Mouse (Mus musculus) heart, postnatal 10 days (tissue): ENCODE results near the gene Tmem256. TPM values are rescaled to one million over a fixed set of nuclear protein-coding genes. Genes with fewer than 3 reads are reported as not detected.

Experiments
- DNase-seq, 2 experiments: peaks; one replicate each; pipeline ENCODE4 v3.0.0; 2021
- intact Hi-C: fragments of 180-260 bp; cut with DNase I; formaldehyde crosslinking; loops from one replicate; pipeline ENCODE4 v1.15.1; 2025
- microRNA-seq, 2 experiments: library from miRNA; unstranded; fragments of <30 nt; microRNA quantifications; one replicate each; pipeline ENCODE4 v1.2.0; 2022
- total RNA-seq, 2 experiments: library from RNA; stranded (reverse); gene quantifications; 2 replicates each; pipeline ENCODE4 v1.2.3; 2021

Gene Tmem256
- total RNA-seq, 2 experiments from 2014 or later, result 130 to 151 TPM

DNA sequence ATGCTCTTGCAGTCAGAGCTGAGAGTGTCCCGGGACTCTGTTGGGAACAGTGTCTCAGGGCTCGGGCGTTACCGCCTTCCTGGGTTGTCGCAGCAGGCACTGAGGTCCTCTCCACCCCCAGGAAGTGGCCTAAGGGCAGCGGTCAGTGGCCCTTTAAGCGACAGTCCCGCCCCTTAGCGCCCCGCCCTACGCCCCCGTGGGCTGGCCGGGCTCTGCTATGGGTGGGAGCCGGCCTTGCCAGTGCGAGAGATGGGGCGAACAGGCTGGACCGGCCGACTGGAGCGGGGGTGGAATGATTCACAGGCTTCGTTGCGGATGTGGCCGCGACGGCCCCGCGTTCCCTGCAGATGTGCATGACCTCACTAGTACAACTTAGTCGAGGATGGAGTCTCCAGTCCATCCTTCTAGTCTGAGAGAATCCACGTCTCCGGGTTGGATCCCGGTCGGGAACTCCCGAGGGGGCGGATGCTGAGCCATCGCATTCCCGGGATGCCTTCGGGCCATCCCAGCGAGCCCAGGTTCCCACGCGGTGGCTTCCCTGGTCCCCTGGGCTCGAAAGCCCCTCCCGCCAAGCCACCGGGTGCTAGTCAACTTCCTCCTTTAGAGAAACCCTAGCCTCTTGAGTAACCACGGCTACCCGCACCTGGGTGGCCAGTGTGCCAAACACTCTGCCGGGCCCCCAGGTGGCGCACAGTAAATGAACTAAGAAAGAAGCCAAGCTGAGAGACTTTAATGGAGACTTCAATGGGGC, 42.7 kb downstream of the Tmem256 start, which contains the start of gene Kctd11:
TSS of gene Kctd11 (minus strand) at position 554 of the 751 bp plus-strand sequence.
- intact Hi-C loops, result loop anchor here (1.0 to 2.0 kb wide), 2 partner anchors 38 to 68 kb away; no protein-coding TSS in a partner anchor
- DNase-seq, result peak; percentile 92 to 94

DNA sequence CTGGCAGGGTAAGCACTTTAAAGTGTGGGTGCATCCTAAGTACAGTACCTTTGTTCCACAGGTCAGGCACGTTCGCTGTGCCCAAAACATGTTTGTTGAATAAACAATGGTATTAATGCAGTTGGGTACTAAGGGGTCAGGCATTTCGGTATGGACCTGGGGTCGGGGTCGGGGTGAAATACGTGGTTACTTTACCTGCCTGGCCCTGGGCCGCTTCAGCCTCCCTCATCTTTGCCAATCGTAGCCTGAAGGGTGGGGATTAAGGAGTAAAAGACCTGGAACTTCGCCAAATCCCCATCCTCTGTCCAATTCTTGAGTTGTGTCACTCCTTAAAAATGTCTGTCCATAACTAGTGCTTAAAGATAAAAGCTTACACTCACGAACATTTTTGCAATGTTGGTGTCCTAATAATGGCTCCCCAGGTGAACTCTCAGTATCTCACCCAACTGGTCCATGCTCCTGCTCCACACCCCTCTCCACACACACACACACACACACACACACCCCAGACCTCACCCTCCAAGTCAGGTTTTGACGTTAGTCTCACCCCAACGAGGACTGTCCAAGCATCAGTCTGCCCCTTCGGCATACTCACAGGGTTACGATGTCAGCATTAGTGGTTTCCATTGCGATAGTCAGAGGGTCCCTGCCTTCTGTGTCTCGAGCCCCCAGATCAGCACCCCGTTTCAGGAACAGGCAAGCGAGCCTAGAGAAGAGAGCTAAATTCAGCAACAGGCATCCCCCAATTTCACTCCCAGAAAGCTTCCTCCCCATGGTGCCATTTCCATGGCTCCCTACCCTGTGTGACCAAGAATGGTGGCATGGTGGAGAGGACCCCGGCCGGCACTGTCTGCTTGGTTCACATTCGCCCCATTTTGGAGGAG, 43.7 kb downstream of the Tmem256 start:
- no peak for DNase-seq
- intact Hi-C loops, result loop anchor here (2.0 kb wide), 1 partner anchor 37 kb away; no protein-coding TSS in a partner anchor

DNA sequence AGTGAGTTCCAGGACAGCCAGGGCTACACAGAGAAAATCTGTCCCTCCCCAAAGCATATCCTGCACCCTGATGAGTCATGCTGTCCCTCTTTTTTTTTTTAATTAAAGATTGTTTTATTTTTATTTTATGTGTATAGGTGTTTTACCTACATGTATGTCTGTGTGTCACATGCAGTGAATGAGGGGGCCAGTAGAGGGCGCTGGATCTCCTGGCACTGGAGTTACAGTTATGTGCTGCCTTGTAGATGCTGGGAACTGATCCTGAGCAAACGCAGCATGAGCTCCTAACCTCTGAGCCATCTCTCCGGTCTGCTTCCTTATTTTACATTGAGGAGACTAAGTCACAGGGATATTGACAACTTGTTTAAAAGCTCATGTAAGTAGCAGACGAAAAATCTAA, 44.8 kb downstream of the Tmem256 start:
- no peak for DNase-seq
- intact Hi-C loops, result no loop called here

DNA sequence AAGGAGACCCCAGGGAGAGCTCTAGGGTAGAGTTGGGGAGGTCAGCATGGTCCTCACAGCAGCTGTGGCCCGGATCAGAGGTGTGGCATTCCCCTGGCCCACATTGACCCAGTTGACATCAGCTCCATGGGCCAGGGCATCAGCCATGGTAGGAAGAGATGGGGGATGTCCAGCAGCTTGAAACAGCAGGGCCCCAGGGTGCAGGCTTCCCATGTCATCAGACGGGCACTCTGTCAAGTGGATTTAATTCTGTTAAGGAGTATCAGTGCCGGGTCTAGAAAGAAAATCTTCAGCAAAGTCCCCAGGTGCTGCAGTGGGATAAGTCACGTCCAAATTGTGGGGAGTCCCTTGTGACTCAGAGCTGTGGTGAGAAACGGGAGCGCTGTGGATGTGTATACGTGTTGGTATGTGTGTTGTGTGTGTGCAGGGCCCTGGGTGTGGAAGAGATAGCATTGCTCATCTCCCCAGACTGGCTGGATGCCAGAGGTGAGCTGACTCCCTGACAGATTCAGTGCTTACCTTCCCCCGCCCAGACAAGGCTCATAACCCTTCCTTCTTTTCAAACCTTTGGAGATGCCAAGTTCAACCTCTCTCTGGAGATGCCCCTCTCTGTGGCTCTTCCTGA, 45.3 kb downstream of the Tmem256 start:
- DNase-seq, result no peak
- intact Hi-C loops, result loop anchor here (2.0 kb wide), 1 partner anchor 17 kb away; the partner anchor contains the start of genes 2810408A11Rik and Neurl4

DNA sequence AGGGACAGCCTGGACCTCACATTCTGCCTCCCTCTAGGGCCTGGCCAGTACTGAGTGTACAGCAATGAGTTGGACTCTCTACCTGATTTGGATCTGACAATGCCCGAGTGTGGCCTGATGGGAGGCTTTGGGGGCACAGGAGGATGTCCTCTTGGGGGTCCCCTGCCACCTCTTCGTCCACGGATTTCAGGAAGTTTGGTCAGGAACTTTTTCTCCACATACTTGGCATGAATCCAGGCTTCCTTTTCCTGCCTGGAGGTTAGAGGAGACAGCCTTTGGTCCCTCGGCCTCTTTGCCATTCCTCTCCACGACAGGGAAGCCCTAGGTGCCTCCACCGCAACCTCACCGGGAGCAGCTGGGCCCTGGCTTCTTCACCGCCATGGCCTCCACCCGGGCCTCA, 45.9 kb downstream of the Tmem256 start:
- intact Hi-C loops, result loop anchor here (2.0 kb wide), 1 partner anchor 17 kb away; the partner anchor contains the start of genes 2810408A11Rik and Neurl4
- no peak for DNase-seq

DNA sequence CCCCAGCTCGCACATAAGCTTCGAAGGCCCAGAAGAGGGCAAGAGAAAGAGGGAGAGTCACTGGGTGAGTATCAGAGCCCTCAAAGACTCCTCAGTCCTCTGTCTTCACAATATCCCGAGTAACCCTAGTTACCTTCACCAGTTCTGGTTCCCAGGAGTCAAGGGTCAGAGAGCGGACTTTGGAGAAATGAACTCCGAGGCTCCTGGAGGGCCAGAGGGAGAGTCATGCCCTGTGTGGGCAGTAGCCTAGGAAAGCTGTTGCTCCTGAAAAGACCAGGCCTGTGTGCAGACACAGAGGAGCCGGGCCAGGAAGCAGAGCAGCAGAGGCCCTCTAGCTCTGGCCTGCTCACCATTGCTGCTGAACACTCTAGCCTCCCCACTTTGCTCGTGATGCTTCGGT, 46.3 kb downstream of the Tmem256 start:
- DNase-seq, result no peak
- intact Hi-C loops, result loop anchor here (2.0 kb wide), 1 partner anchor 16 kb away; the partner anchor contains the start of genes 2810408A11Rik and Neurl4

DNA sequence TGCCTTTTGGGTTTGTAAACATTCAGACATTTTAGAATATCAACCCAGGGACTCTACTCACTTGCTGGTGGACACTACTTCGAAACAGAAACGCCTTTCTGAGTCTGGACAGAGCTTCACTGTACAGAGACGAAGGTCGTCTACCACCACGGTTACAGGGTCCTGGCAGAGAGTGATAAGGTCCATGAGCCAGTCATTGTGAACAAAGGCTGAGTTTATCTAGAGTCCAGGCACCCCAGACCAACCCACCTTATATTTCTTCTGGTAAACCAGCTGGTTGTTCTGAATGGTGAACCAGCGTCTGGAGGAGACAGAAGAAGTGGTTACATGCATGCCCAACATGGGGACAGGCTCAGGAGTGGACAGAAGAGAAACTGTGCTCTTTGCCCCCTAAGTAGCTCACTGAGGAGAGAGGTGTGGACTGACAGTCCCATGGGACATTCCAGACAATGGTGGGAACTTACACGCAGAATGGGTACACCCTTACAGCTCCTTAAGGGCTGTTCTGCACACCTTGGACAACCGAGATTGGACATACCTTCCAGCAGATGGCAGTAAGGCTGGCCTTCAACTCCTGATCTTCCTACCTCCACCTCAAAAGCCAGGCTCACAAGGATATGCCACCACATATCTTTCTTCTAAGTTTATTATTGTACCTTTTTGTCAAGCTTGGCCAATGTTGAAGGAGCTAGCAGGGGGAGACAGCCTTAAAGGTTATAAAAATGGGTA, 48.8 kb downstream of the Tmem256 start:
- no peak for DNase-seq

More for the DNA sequence above, 48.8 kb downstream of the Tmem256 start:
- intact Hi-C loops, result no loop called here

Small RNA genes within 50 kb of the gene (microRNA-seq; reads per million reads assigned to microRNA genes)
- gene Mir6924, result 0 reads per million in 2 experiments

Other genes with a start within 250 kb of the Tmem256 start
- 10 to 100 TPM; 29.9 to 36.5 TPM for gene Atp1b2, start 232.6 kb upstream of the Tmem256 start, total RNA-seq
- gene Shbg, start 220.6 kb upstream of the Tmem256 start, total RNA-seq, result not detected
- 1 to 10 TPM; 4.3 to 4.7 TPM for gene Sat2, start 216.5 kb upstream of the Tmem256 start, total RNA-seq
- gene Fxr2, start 205.5 kb upstream of the Tmem256 start, total RNA-seq, result 10 to 100 TPM; 72.1 to 78.7 TPM
- gene Sox15, start 183.2 kb upstream of the Tmem256 start, total RNA-seq, result not detected
- 10 to 100 TPM; 33.1 to 33.7 TPM for gene Mpdu1, start 175.9 kb upstream of the Tmem256 start, total RNA-seq
- gene Cd68, start 172.4 kb upstream of the Tmem256 start, total RNA-seq, result 1 to 10 TPM; 5.8 to 7.8 TPM
- 100 to 1,000 TPM; 389 to 397 TPM for gene Eif4a1, start 166.1 kb upstream of the Tmem256 start, total RNA-seq
- gene Senp3, start 156.4 kb upstream of the Tmem256 start, total RNA-seq, result 10 to 100 TPM; 48.9 to 49.6 TPM
- gene Tnfsf13, start 152.7 kb upstream of the Tmem256 start, total RNA-seq, result 1 to 10 TPM; 2.1 to 2.4 TPM
- 10 to 100 TPM; 19.6 to 20.3 TPM for gene Tnfsf12, start 142.7 kb upstream of the Tmem256 start, total RNA-seq
- 1 to 10 TPM; 5.1 to 5.2 TPM for gene Tnfsfm13, start 142.4 kb upstream of the Tmem256 start, total RNA-seq
- 10 to 100 TPM; 44.5 to 47.5 TPM for gene Polr2a, start 79.9 kb upstream of the Tmem256 start, total RNA-seq
- under 1 TPM; 0.17 to 0.40 TPM for gene Slc35g3, start 76.5 kb upstream of the Tmem256 start, total RNA-seq
- 10 to 100 TPM; 42.2 to 43.9 TPM for gene Zbtb4, start 72.6 kb upstream of the Tmem256 start, total RNA-seq
- 1 to 10 TPM; 5.8 to 7.1 TPM for gene Chrnb1, start 42.6 kb upstream of the Tmem256 start, total RNA-seq
- gene Fgf11, start 36.7 kb upstream of the Tmem256 start, total RNA-seq, result 1 to 10 TPM; 1.9 to 3.5 TPM
- gene Tmem102, start 32.9 kb upstream of the Tmem256 start, total RNA-seq, result 1 to 10 TPM in 1 of 2 experiments, under 1 TPM in 1; 0.94 to 1.2 TPM
- gene Gm39566, start 23.2 kb upstream of the Tmem256 start, total RNA-seq, result not detected
- not detected for gene Spem2, start 20.0 kb upstream of the Tmem256 start, total RNA-seq
- not detected for gene Spem1, start 16.3 kb upstream of the Tmem256 start, total RNA-seq
- gene Nlgn2, start 730 bp upstream of the Tmem256 start, total RNA-seq, result 10 to 100 TPM; 13.6 TPM
- 10 to 100 TPM; 52.5 to 59.7 TPM for gene Plscr3, start 7.9 kb downstream of the Tmem256 start, total RNA-seq
- gene Tnk1, start 20.2 kb downstream of the Tmem256 start, total RNA-seq, result not detected
- gene Tmem95, start 39.5 kb downstream of the Tmem256 start, total RNA-seq, result not detected
- 1 to 10 TPM; 3.0 to 3.5 TPM for gene Kctd11, start 42.9 kb downstream of the Tmem256 start, total RNA-seq
- 1 to 10 TPM; 2.7 to 3.0 TPM for gene Acap1, start 57.0 kb downstream of the Tmem256 start, total RNA-seq
- 1 to 10 TPM; 2.1 to 2.7 TPM for gene 2810408A11Rik, start 62.5 kb downstream of the Tmem256 start, total RNA-seq
- 10 to 100 TPM; 39.2 to 39.9 TPM for gene Neurl4, start 62.6 kb downstream of the Tmem256 start, total RNA-seq
- gene Gps2, start 75.4 kb downstream of the Tmem256 start, total RNA-seq, result 10 to 100 TPM; 29.4 to 30.5 TPM
- 100 to 1,000 TPM; 488 to 490 TPM for gene Eif5a, start 83.4 kb downstream of the Tmem256 start, total RNA-seq
- gene Ybx2, start 97.3 kb downstream of the Tmem256 start, total RNA-seq, result 10 to 100 TPM; 22.7 to 25.7 TPM
- 100 to 1,000 TPM; 135 to 144 TPM for gene Slc2a4, start 109.7 kb downstream of the Tmem256 start, total RNA-seq
- not detected for gene Cldn7, start 126.3 kb downstream of the Tmem256 start, total RNA-seq
- 100 to 1,000 TPM; 144 to 159 TPM for gene Ctdnep1, start 142.6 kb downstream of the Tmem256 start, total RNA-seq
- 10 to 100 TPM; 60.7 to 64.6 TPM for gene Elp5, start 144.0 kb downstream of the Tmem256 start, total RNA-seq
- gene Gabarap, start 152.6 kb downstream of the Tmem256 start, total RNA-seq, result 100 to 1,000 TPM; 275 to 295 TPM
- gene Phf23, start 157.3 kb downstream of the Tmem256 start, total RNA-seq, result 10 to 100 TPM; 23.1 to 27.7 TPM
- 10 to 100 TPM in 1 of 2 experiments, 1 to 10 TPM in 1; 8.6 to 11.8 TPM for gene Dvl2, start 162.1 kb downstream of the Tmem256 start, total RNA-seq
- 1,000 to 10,000 TPM; 1,260 to 1,282 TPM for gene Acadvl, start 176.9 kb downstream of the Tmem256 start, total RNA-seq
- gene Dlg4, start 178.4 kb downstream of the Tmem256 start, total RNA-seq, result 10 to 100 TPM; 11.5 to 12.0 TPM
- under 1 TPM in 1 of 2 experiments, not detected in 1; 0.22 TPM for gene Asgr1, start 215.6 kb downstream of the Tmem256 start, total RNA-seq